In genomic region chr5:113990593-113990992, GRCm38 (mm10) we compare ENCODE assay signal across 14 mouse cellular contexts. TPM values are rescaled to one million over a fixed set of nuclear protein-coding genes. Genes with fewer than 3 reads are reported as not detected.
DNase-seq lines count a peak whose midpoint lies in the region; ATAC-seq and TF ChIP-seq lines count a peak whose summit lies in the region.
"Had no signal": no experiment of that assay in that cellular context is flagged by ENCODE, and none has a peak within 500 bp of the region (broad histone marks: within the 10 kb centered on the region; RNA-seq: fewer than 3 reads in every experiment).

No protein-coding gene starts in this region.

- dilution Hi-C loops in CH12.LX (cut with MboI; ENCODE audit: extremely low pct_ligation_motif_present, extremely low pct_unique_long_range_greater_than_20kb, low sequenced_read_pairs): no loop called here

- H3K4me1 ChIP-seq in kidney, postnatal 0 days (replicated peaks; ENCODE audit: insufficient read depth, low read length): peaks cover 16% of the 10 kb centered on the region
- peaks cover 12 to 58% of the 10 kb centered on the region in 2 experiments for H3K4me1 ChIP-seq in CH12.LX (ENCODE audit: control insufficient read depth in 1 of 2, insufficient read depth in 2 of 2)
- peaks cover 91% of the 10 kb centered on the region for H3K4me1 ChIP-seq in liver, embryonic 12.5 days
- H3K4me1 ChIP-seq in thymus, adult 2 months (replicated peaks; ENCODE audit: control insufficient read depth, insufficient read depth, low read length): peaks cover 8% of the 10 kb centered on the region

- H3K9me3 ChIP-seq in kidney, postnatal 0 days (replicated peaks; ENCODE audit: low read length): no peaks in the 10 kb centered on the region
- H3K9me3 ChIP-seq in CH12.LX (replicated peaks; ENCODE audit: low read length): peaks cover under 1% of the 10 kb centered on the region
- no peaks in the 10 kb centered on the region for H3K9me3 ChIP-seq in liver, embryonic 12.5 days (replicated peaks)
- H3K9me3 ChIP-seq: embryonic facial prominence, embryonic 12.5 days had no signal

- no peak for TF ChIP-seq EP300 in CH12.LX (IDR thresholded peaks at IDR 0.05; ENCODE audit: low read length)

- TF ChIP-seq CTCF in kidney, postnatal 0 days (IDR thresholded peaks at IDR 0.05; ENCODE audit: low read depth): no peak; the same call in 1 of the 2 replicates
- peak in 1 of 2 experiments; percentile 35; a peak in 2 of 4 replicates for TF ChIP-seq CTCF in CH12.LX (conservative IDR thresholded peaks at IDR 0.05 in 1 of 2, IDR thresholded peaks at IDR 0.05 in 1 of 2; ENCODE audit: low read depth in 2 of 2, low read length in 2 of 2)
- no peak for TF ChIP-seq CTCF in thymus, adult 2 months (IDR thresholded peaks at IDR 0.05; ENCODE audit: borderline replicate concordance, control insufficient read depth, extremely low read depth, insufficient read depth, low read length, poor library complexity)

- H3K27me3 ChIP-seq in kidney, postnatal 0 days (ENCODE audit: insufficient read depth, low read length): no peaks in the 10 kb centered on the region
- H3K27me3 ChIP-seq in CH12.LX (replicated peaks): no peaks in the 10 kb centered on the region
- peaks cover 13% of the 10 kb centered on the region for H3K27me3 ChIP-seq in liver, embryonic 12.5 days (replicated peaks)
- H3K27me3 ChIP-seq in thymus, adult 2 months (ENCODE audit: control insufficient read depth, insufficient read depth, low read length): no peaks in the 10 kb centered on the region; the same call in 1 of the 2 replicates
- H3K27me3 ChIP-seq: embryonic facial prominence, embryonic 12.5 days had no signal

- peaks cover 11% of the 10 kb centered on the region for H3K79me2 ChIP-seq in CH12.LX (replicated peaks; ENCODE audit: control insufficient read depth, extremely low read depth, insufficient read depth, poor library complexity, severe bottlenecking)

- no peaks in the 10 kb centered on the region for H3K36me3 ChIP-seq in kidney, postnatal 0 days (ENCODE audit: insufficient read depth, low read length)
- peaks cover 8 to 43% of the 10 kb centered on the region in 2 experiments for H3K36me3 ChIP-seq in CH12.LX (replicated peaks in 1 of 2; ENCODE audit: control insufficient read depth in 1 of 2, insufficient read depth in 1 of 2, low read length in 1 of 2)
- peaks cover 15% of the 10 kb centered on the region for H3K36me3 ChIP-seq in liver, embryonic 12.5 days
- no peaks in the 10 kb centered on the region for H3K36me3 ChIP-seq in thymus, adult 2 months (ENCODE audit: control insufficient read depth, insufficient read depth, low read length)

- in situ Hi-C loops in CH12.LX (cut with MboI; ENCODE audit: low pct_ligation_motif_present, low pct_unique_long_range_greater_than_20kb, low sequenced_read_pairs): no loop called here

- TF ChIP-seq RAD21 in CH12.LX (IDR thresholded peaks at IDR 0.05; ENCODE audit: low read depth, low read length): peak; percentile 24

- H3K4me3 ChIP-seq in kidney, postnatal 0 days (replicated peaks; ENCODE audit: low read depth, low read length): no peak overlapping the region
- H3K4me3 ChIP-seq in CH12.LX (replicated peaks in 1 of 3; ENCODE audit: low read depth in 2 of 3, low read length in 2 of 3, poor library complexity in 1 of 3): no peak overlapping the region
- H3K4me3 ChIP-seq in liver, embryonic 12.5 days: no peak overlapping the region
- H3K4me3 ChIP-seq in thymus, adult 2 months (ENCODE audit: control insufficient read depth, insufficient read depth, low read length): no peak overlapping the region
- H3K4me3 ChIP-seq: embryonic facial prominence, embryonic 12.5 days had no signal

- no peak for TF ChIP-seq POLR2A in CH12.LX (IDR thresholded peaks at IDR 0.05; ENCODE audit: low read depth, low read length)
- no peak for TF ChIP-seq POLR2A in thymus, adult 2 months (IDR thresholded peaks at IDR 0.05; ENCODE audit: control insufficient read depth, extremely low read depth, insufficient read depth, low read length, poor library complexity)

- 92% methylated on average over 5 of the region's 5 CpGs for WGBS in kidney, postnatal 0 days
- 82% methylated on average over 5 of the region's 5 CpGs for WGBS in liver, embryonic 12.5 days (ENCODE audit: insufficient replicate concordance)
- 95% methylated on average over 5 of the region's 5 CpGs for WGBS in thymus, adult 2 months

- H3K9ac ChIP-seq in kidney, postnatal 0 days (ENCODE audit: low read depth, low read length): 0 out of 2 replicates have a peak overlapping the region, but pooled peaks have one; percentile 18
- no peak overlapping the region for H3K9ac ChIP-seq in CH12.LX (ENCODE audit: insufficient read depth, low read depth)
- peak overlapping the region; percentile 61; the same call in 1 of the 2 replicates for H3K9ac ChIP-seq in liver, embryonic 12.5 days
- H3K9ac ChIP-seq: embryonic facial prominence, embryonic 12.5 days had no signal

- ATAC-seq in CD4-positive, CD25-positive, alpha-beta regulatory T cell, adult 4 months: no peak
- ATAC-seq in kidney, postnatal 0 days (replicated peaks; ENCODE audit: low FRiP score, low read depth): no peak
- no peak for ATAC-seq in liver, embryonic 12.5 days

- no peak overlapping the region for H3K27ac ChIP-seq in kidney, postnatal 0 days
- no peak overlapping the region for H3K27ac ChIP-seq in CH12.LX (ENCODE audit: insufficient read depth, low read depth)
- H3K27ac ChIP-seq in liver, embryonic 12.5 days: peak overlapping the region; percentile 85
- no peak overlapping the region for H3K27ac ChIP-seq in thymus, adult 2 months (ENCODE audit: control insufficient read depth, insufficient read depth, low read length)
- H3K27ac ChIP-seq: embryonic facial prominence, embryonic 12.5 days had no signal

- peak; percentile 22 for DNase-seq in CD4-positive, CD25-positive, alpha-beta regulatory T cell, adult 2 months (ENCODE audit: low read depth, low spot score)
- no peak for DNase-seq in kidney, postnatal 0 days (ENCODE audit: low spot score)
- no peak for DNase-seq in kidney, postnatal 25 days
- DNase-seq in CH12.LX (ENCODE audit: extremely low read depth): no peak
- no peak for DNase-seq in cerebellum, adult 18-20 months
- DNase-seq in thymus, adult 2 months: no peak
- DNase-seq: heart, adult 18-20 months had no signal

- no peak overlapping the region for H3K4me2 ChIP-seq in kidney, postnatal 0 days (ENCODE audit: low read length)
- H3K4me2 ChIP-seq in CH12.LX (ENCODE audit: insufficient read depth, low read depth, poor library complexity, severe bottlenecking): no peak overlapping the region
- H3K4me2 ChIP-seq in liver, embryonic 12.5 days: peak overlapping the region; percentile 60

TF ChIP-seq in CH12.LX, 34 proteins besides CTCF, POLR2A, EP300 and RAD21:
- no peak for TF ChIP-seq HCFC1 (IDR thresholded peaks at IDR 0.05; ENCODE audit: low read depth, low read length)
- TF ChIP-seq IRF4 (IDR thresholded peaks at IDR 0.05; ENCODE audit: low read depth, low read length): no peak
- TF ChIP-seq ELF1 (IDR thresholded peaks at IDR 0.05; ENCODE audit: low read depth, low read length): no peak
- TF ChIP-seq JUN (IDR thresholded peaks at IDR 0.05; ENCODE audit: insufficient read depth, low read depth, low read length): no peak
- no peak for TF ChIP-seq NRF1 (IDR thresholded peaks at IDR 0.05; ENCODE audit: low read depth, low read length)
TF ChIP-seq in CH12.LX: peak in this region for 0.

RNA-seq across cellular contexts. Expression of gene Ssh1, which starts 3.1 kb away (rescaled TPM):
- 10 to 100 TPM; 13.0 to 14.6 TPM for polyA plus RNA-seq in CD4-positive, CD25-positive, alpha-beta regulatory T cell, adult 4 months (2017; shearing (Covaris generic))
- polyA plus RNA-seq in kidney, postnatal 0 days (2015; fragmentation: Nextera tagmentation; extraction: Ambion mirVana): 9.9 and 10.0 TPM in 2 replicates
- 5.6 and 8.2 TPM in 2 replicates for total RNA-seq in CH12.LX (2012; rRNA removed)
- 2.3 and 3.0 TPM in 2 replicates for total RNA-seq in CH12.LX (2014; rRNA removed)
- 8.1 and 8.9 TPM in 2 replicates for polyA plus RNA-seq in CH12.LX (2012; ENCODE audit: insufficient read length, low read depth)
- polyA plus RNA-seq in liver, embryonic 12.5 days (2016; fragmentation: Nextera tagmentation; extraction: Ambion mirVana): 8.9 and 10.9 TPM in 2 replicates
- polyA plus RNA-seq in thymus, adult 2 months (2012; rRNA removed): 10.7 and 11.6 TPM in 2 replicates

RNA-seq across cellular contexts. Expression of gene Dao, which starts 12.9 kb away (rescaled TPM):
- 1 to 10 TPM in 1 of 2 experiments, under 1 TPM in 1; 0.56 to 1.4 TPM for polyA plus RNA-seq in CD4-positive, CD25-positive, alpha-beta regulatory T cell, adult 4 months (2017; shearing (Covaris generic))
- polyA plus RNA-seq in kidney, postnatal 0 days (2015; fragmentation: Nextera tagmentation; extraction: Ambion mirVana): 35.3 and 42.7 TPM in 2 replicates
- total RNA-seq in CH12.LX (2012; rRNA removed): 0.97 and 1.4 TPM in 2 replicates
- total RNA-seq in CH12.LX (2014; rRNA removed): 1.9 TPM in 2 replicates
- 3.6 TPM in 2 replicates for polyA plus RNA-seq in CH12.LX (2012; ENCODE audit: insufficient read length, low read depth)
- not detected in 2 replicates for polyA plus RNA-seq in liver, embryonic 12.5 days (2016; fragmentation: Nextera tagmentation; extraction: Ambion mirVana)
- 0.11 and 0.36 TPM in 2 replicates for polyA plus RNA-seq in thymus, adult 2 months (2012; rRNA removed)
- total RNA-seq: heart, adult 18-20 months; hematopoietic stem cell, adult 5-6 weeks; MEL; monocyte, adult 5-6 weeks had no signal
- polyA plus RNA-seq: embryonic facial prominence, embryonic 12.5 days; lung, embryonic 16.5 days had no signal
